Mouse (Mus musculus) ES-E14 (cell line): Measurements from ENCODE around the gene Tpm3. TPM values are rescaled to one million over a fixed set of nuclear protein-coding genes. Genes with fewer than 3 reads are reported as not detected.
A peak's percentile ranks its signal among the peaks of the same experiment; 100 is the strongest.

Experiments used
- DNase-seq: peaks from one replicate; pipeline ENCODE4 v3.0.0-alpha.2; 2013; ENCODE audit warnings: low read depth, low spot score
- H3K27ac ChIP-seq: 2 replicates; pipeline ENCODE4 v1.5.1; 2012; ENCODE audit warnings: low read depth, mild to moderate bottlenecking, low read length, moderate library complexity, mixed read lengths; ENCODE audit not compliant: poor library complexity, insufficient read depth, severe bottlenecking
- H3K36me3 ChIP-seq: 2 replicates; pipeline ENCODE4 v1.6.1; 2012; ENCODE audit warnings: mild to moderate bottlenecking, low read length, moderate library complexity, mixed read lengths; ENCODE audit not compliant: control insufficient read depth, poor library complexity, insufficient read depth, severe bottlenecking
- H3K4me1 ChIP-seq, 2 experiments: fragments of 150-350 bp in 1 of 2; sonication (generic) in 1 of 2; 2 replicates each; pipeline ENCODE4 v1.6.1; 2012; ENCODE audit warnings: low read length in 2 of 2, mild to moderate bottlenecking in 1 of 2, mixed read lengths in 1 of 2; ENCODE audit not compliant: control insufficient read depth in 2 of 2, insufficient read depth in 2 of 2, poor library complexity in 1 of 2
- H3K4me3 ChIP-seq, 2 experiments: fragments of 150-350 bp in 1 of 2; sonication (generic) in 1 of 2; 2 replicates each; pipeline ENCODE4 v1.5.1; 2012; ENCODE audit warnings: low read length in 2 of 2, low read depth in 1 of 2, mild to moderate bottlenecking in 1 of 2, mixed read lengths in 1 of 2; ENCODE audit not compliant: insufficient read depth in 1 of 2, poor library complexity in 1 of 2, severe bottlenecking in 1 of 2
- H3K9ac ChIP-seq: 2 replicates; pipeline ENCODE4 v1.6.1; 2012; ENCODE audit warnings: low read depth, mild to moderate bottlenecking, low read length, mixed read lengths; ENCODE audit not compliant: poor library complexity, insufficient read depth, severe bottlenecking
- H3K9me3 ChIP-seq: fragments of 150-350 bp; sonication (generic); 2 replicates; pipeline ENCODE4 v1.6.1; 2012; ENCODE audit warnings: low read depth, mild to moderate bottlenecking, low read length; ENCODE audit not compliant: control insufficient read depth, insufficient read depth
- CHD2 ChIP-seq: IDR thresholded peaks from 2 replicates; pipeline ENCODE4 v1.6.1; 2014; ENCODE audit warnings: mild to moderate bottlenecking, low read depth, low read length, inconsistent platforms
- HCFC1 ChIP-seq: IDR thresholded peaks from 2 replicates; pipeline ENCODE4 v1.6.1; 2012; ENCODE audit warnings: low read length, inconsistent platforms, borderline replicate concordance; ENCODE audit not compliant: insufficient read depth
- MAFK ChIP-seq: IDR thresholded peaks from 2 replicates; pipeline ENCODE4 v1.6.1; 2014; ENCODE audit warnings: mild to moderate bottlenecking, low read depth, low read length, inconsistent platforms; ENCODE audit not compliant: insufficient read depth
- ZC3H11A ChIP-seq: IDR thresholded peaks from 2 replicates; pipeline ENCODE4 v1.6.1; 2012; ENCODE audit warnings: low read depth, mild to moderate bottlenecking, inconsistent platforms, low read length, borderline replicate concordance
- ZNF384 ChIP-seq: IDR thresholded peaks from 2 replicates; pipeline ENCODE4 v1.6.1; 2012; ENCODE audit warnings: low read depth, low read length, inconsistent platforms
- in situ Hi-C, 2 experiments: fragments of 600-800 bp; cut with MboI; formaldehyde crosslinking; loops; one replicate each; pipeline ENCODE4 v1.15.1; 2025; ENCODE audit warnings: low sequenced_read_pairs in 2 of 2, inconsistent platforms in 1 of 2; ENCODE audit not compliant: unreplicated experiment in 2 of 2
- total RNA-seq: library from RNA; depleted of rRNA; stranded (reverse); fragments of 300-350 nt; gene quantifications from 2 replicates; pipeline ENCODE4 v1.2.3, GENCODE M21; 2012; rRNA removed

Gene Tpm3
- 241 and 287 TPM in 2 replicates for total RNA-seq

DNA sequence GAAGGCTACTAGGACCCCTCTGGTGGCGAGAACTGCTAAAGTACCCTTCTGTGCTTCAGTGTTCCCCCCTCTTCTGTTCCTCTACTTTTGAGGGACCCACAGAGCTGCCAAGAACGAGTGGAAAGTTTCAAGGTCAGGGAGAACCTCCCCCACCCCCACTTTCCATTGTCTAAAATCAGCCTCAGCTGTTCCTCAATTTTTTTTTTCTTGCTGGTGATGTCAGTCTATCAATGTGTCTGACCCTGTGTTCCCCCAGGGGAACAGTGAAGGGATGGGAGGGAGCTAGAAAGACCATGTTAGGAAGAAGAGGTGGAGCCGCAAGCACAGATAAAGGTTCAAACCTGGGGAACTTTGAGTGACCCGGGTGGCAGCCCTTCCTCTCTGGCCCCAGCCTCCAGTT lies at the start of gene Tpm3:
TSS of gene Tpm3 (plus strand) at position 356 of the 400 bp plus-strand sequence.
- TF ChIP-seq ZNF384 (peak; percentile 44; the same call in 1 of the 2 replicates), HCFC1 (no peak)
- Histone ChIP-seq H3K9me3 (no peaks in the 10 kb centered on the region), H3K36me3 (no peaks in the 10 kb centered on the region), H3K27ac (no peak within 1 kb of the TSS), H3K9ac (no peak within 1 kb of the TSS), H3K4me1 (peaks cover 2 to 4% of the 10 kb centered on the region in 2 experiments; a peak in 1 of 4 replicates), H3K4me3 (no peak within 1 kb of the TSS)
- DNase-seq, result no peak
- in situ Hi-C loops, result no loop called here

DNA sequence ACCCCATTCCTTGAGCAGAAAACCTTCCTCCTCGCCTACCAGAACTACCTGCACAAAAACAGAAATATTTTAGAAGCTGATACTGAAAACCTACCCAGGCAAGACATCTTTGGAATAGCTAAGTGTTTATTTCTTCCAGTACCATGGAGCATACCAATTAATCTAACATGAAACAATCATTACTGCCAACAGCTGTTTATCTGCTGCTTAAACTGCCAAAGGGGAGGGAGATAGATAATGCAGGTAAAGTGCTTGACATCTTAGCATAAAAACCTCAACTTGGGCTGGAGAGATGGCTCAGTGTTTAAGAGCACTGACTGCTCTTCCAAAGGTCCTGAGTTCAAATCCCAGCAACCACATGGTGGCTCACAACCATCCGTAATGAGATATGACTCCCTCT lies 37.8 kb upstream of the Tpm3 start:
- Histone ChIP-seq H3K36me3 (peaks cover 14% of the 10 kb centered on the region), H3K9me3 (no peaks in the 10 kb centered on the region), H3K4me3 (no peak overlapping the region), H3K27ac (no peak overlapping the region), H3K4me1 (no peaks in the 10 kb centered on the region), H3K9ac (no peak overlapping the region)
- TF ChIP-seq HCFC1 (no peak), CHD2 (no peak), ZNF384 (no peak)
- in situ Hi-C loops, result loop anchor here in 1 of 2 experiments (25.0 kb wide), 2 partner anchors 1347 to 1722 kb away; partner anchors contain the start of gene Khdc4
- DNase-seq, result no peak

DNA sequence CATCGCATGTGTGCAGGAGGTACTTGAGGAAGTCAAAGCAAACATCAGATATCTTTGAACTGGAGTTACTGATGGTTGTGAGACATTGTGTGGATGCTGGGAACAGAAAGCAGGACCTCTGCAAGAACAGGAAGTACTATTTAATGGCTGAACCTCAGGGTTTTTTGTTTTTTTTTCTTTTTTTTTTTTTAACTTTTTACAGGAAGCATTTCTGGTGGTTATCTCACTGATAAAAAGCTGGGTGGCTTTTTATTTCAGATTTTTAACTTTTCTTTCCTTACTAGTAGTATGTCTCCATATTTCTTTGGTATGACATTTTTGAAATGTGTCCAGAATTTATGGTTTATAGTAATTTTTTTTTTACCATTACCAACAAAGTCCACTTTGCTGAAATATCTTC lies 36.2 kb upstream of the Tpm3 start:
- Histone ChIP-seq H3K9me3 (no peaks in the 10 kb centered on the region), H3K9ac (no peak overlapping the region), H3K4me1 (no peaks in the 10 kb centered on the region), H3K4me3 (no peak overlapping the region), H3K27ac (no peak overlapping the region), H3K36me3 (peaks cover 11% of the 10 kb centered on the region)
- in situ Hi-C loops, result loop anchor here in 1 of 2 experiments (25.0 kb wide), 2 partner anchors 1349 to 1724 kb away; partner anchors contain the start of gene Khdc4
- DNase-seq, result no peak
- TF ChIP-seq ZC3H11A (no peak), HCFC1 (no peak), MAFK (no peak), ZNF384 (no peak), CHD2 (no peak)

DNA sequence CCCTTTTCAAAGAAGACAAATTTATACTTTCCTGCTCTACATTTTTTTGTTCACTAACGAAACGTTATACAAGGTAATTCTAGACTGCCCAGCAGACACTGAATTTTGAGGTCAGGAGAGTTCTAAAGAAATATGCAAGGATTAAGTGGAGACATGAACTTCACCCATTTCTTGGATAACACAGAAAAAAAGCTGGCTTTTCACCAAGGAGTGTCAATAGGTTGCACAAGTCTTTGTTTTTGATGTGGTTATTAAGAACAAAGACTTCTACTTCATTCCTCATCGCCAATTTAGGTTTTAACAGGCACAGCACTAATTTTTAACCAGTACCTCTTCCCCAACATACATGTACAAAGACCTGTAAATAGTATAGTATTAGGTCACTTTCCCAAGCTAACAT lies 22.8 kb upstream of the Tpm3 start:
- H3K4me3 ChIP-seq, result no peak overlapping the region
- no peak overlapping the region for H3K27ac ChIP-seq
- DNase-seq, result no peak
- no peaks in the 10 kb centered on the region for H3K4me1 ChIP-seq
- no peak for TF ChIP-seq CHD2
- TF ChIP-seq ZC3H11A, result no peak
- no peak for TF ChIP-seq MAFK
- no peak for TF ChIP-seq ZNF384
- TF ChIP-seq HCFC1, result no peak
- H3K9me3 ChIP-seq, result no peaks in the 10 kb centered on the region
- in situ Hi-C loops, result loop anchor here in 1 of 2 experiments (25.0 kb wide), 2 partner anchors 1362 to 1737 kb away; partner anchors contain the start of gene Khdc4
- no peak overlapping the region for H3K9ac ChIP-seq
- peaks cover 2% of the 10 kb centered on the region for H3K36me3 ChIP-seq
